Mouse (Mus musculus): ENCODE data around the gene Skap1.
"Not testable (repeated sequence)": the region's sequence is repeated elsewhere in the genome, so short reads cannot be mapped to it uniquely, and the experiment has no call there.

Gene Skap1

GRCm38 (mm10) chr11:96694774-96695173, 230.4 kb downstream of the Skap1 start:
- DNase-seq (ENCODE audit: low read depth, low spot score): no peak

- no peak for DNase-seq (ENCODE audit: low read depth, low spot score)
Observed at GRCm38 (mm10) chr11:96696168-96696727, 231.9 kb downstream of the Skap1 start.

- peak; percentile 95 for DNase-seq (ENCODE audit: low read depth, low spot score)
Observed at GRCm38 (mm10) chr11:96696842-96697455, 232.6 kb downstream of the Skap1 start.

GRCm38 (mm10) chr11:96697467-96697866, 233.1 kb downstream of the Skap1 start:
- no peak for DNase-seq (ENCODE audit: low read depth, low spot score)

DNA sequence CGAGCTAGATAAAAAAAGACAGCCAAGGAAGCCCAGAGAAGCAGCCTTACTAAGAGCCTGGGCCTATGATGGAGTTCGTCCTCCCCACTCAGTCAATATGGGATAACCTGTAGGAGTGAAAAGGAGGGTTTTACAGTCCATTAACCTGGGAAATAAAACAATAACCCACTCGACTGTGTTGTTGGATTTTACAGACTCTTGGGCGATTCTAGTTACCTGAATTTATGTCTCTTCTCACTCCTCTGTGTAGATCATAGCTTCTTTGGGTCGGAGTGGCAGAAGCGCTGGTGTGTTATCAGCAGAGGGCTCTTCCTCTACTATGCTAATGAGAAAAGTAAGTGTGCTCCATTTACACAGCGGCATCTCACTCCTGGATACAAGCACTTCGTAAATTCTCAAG, 239.4 kb downstream of the Skap1 start:
- no peak for DNase-seq (ENCODE audit: low read depth, low spot score)

GRCm38 (mm10) chr11:96711268-96711667, 246.9 kb downstream of the Skap1 start:
- no peak for DNase-seq (ENCODE audit: low read depth, low spot score)

- DNase-seq (ENCODE audit: low read depth, low spot score): no peak
Observed at GRCm38 (mm10) chr11:96711670-96712069, 247.3 kb downstream of the Skap1 start.

- peak; percentile 95 for DNase-seq (ENCODE audit: low read depth, low spot score)
Observed at GRCm38 (mm10) chr11:96713210-96714005, 249.0 kb downstream of the Skap1 start.

DNA sequence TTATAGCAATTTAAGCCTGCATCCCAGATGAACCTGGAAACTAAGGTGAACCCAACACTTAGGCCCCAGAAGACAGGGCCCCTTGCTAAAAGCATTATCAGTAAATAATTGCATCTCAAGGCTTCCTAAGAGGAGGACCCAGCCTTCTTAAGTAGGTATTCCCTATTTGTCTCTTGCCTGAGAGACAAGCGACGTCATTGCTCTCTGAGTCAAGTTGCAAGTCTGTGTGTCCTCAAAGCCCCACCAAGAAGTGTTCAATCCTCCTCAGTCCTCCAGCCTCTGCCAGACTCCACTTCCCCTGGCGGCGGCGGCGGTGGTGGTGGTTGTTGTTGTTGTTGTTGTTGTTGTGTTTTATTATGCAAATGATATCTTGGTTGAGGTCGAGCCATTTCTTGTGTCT, 249.6 kb downstream of the Skap1 start:
- peak; percentile 58 for DNase-seq (ENCODE audit: low read depth, low spot score)

- not testable (repeated sequence) for DNase-seq (ENCODE audit: low read depth, low spot score)
Observed at GRCm38 (mm10) chr11:96715168-96715567, 250.8 kb downstream of the Skap1 start.

DNA sequence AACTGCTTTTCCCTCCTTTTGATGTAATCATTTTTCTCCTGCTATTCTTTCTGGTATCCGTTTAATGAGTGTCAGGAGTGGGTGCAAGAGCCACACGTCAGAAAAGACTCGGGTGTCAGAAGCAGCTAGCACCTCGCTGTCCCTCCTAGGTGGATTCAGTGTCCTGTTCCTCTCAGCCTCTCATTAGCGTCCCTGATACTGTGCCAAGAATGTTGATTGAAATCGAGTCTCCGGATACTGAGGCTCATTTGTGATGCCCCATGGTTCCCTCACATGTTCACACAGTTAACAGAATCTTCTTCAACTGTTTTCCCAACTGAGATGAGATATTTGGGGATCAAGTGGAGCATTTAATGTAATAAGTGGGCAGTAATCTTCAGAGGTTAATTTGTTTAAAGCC, 254.2 kb downstream of the Skap1 start:
- DNase-seq (ENCODE audit: low read depth, low spot score): no peak

DNA sequence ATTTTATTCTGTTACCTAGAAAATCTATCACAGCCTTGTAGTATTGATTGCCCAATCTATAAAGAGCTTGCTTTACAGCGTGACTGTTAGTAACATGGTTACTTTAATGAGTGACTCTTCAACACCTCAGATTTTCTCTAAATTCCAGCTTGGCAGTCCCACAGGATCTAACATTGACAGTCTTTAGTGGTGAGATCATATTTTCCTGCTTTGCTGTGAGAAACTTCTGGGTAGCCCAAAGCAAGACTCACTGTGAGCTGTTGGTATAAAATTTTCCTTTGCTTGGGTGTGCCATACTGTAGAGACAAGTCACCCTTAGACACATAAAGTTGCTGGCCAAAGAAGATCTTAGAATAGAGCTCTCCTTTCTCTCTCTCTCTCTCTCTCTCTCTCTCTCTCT, 261.4 kb downstream of the Skap1 start:
- DNase-seq (ENCODE audit: low read depth, low spot score): no peak

DNA sequence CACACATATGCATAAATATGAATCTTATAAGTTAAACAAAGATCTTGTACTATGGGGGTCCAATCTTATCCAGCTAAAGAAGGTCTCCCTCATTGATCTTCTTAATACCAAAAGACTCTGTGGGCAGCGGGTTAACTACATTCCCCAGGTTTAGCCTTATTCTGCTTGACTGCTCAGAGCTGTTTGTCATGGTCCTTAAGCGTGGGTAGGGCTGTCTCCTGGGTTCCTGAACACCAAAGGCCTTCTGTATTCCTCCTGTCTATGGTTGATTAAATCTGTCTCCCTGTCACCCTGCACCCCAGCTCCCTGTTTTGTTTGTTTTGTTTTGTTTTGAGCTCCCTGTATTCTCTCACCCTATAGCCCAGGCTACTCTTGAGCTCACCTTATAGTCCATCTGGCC, 264.2 kb downstream of the Skap1 start:
- no peak for DNase-seq (ENCODE audit: low read depth, low spot score)

DNA sequence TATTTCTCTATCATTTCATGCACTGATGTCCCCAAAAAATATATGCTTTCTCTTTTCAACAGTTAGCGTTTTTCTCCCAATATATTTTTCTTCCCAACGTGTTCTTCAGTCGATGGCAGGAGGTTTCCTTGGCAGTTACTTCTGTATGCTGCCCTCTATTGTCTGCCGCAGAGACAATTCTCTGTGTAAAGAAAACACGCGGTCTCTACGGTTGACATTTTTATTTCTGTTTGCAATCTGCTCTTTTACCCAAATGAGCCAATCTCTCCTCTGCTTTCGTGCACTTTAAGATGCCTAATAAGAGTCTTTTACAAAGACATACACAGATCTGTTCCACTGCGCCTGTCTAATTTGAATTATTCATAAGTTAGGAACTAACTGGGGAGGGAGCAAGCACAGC, 265.1 kb downstream of the Skap1 start:
- DNase-seq (ENCODE audit: low read depth, low spot score): no peak

GRCm38 (mm10) chr11:96730327-96730726, 265.9 kb downstream of the Skap1 start:
- no peak for DNase-seq (ENCODE audit: low read depth, low spot score)

GRCm38 (mm10) chr11:96732657-96733056, 268.3 kb downstream of the Skap1 start:
- DNase-seq (ENCODE audit: low read depth, low spot score): no peak

- peak; percentile 87 for DNase-seq (ENCODE audit: low read depth, low spot score)
Observed at GRCm38 (mm10) chr11:96735908-96736307, 271.5 kb downstream of the Skap1 start.

DNA sequence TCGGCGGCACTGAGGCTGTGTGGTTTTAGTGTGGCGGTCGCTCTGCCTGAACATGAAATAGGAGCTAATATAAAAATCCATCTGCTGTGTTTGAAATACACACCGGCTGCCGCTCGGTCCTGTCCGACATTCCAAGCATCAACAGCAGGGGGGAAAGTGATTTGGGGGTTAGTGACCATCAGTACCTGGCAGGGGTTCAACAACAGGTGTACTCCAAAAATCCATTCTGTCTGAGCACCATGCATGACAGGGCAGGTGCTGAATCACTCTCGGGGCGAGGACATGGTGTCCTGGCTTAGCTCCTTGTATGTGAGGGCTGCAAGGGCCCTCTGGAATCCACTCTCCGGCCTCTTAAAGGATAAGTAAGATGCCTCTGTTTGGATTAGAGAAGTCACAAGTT, 272.0 kb downstream of the Skap1 start:
- peak; percentile 25 for DNase-seq (ENCODE audit: low read depth, low spot score)

DNA sequence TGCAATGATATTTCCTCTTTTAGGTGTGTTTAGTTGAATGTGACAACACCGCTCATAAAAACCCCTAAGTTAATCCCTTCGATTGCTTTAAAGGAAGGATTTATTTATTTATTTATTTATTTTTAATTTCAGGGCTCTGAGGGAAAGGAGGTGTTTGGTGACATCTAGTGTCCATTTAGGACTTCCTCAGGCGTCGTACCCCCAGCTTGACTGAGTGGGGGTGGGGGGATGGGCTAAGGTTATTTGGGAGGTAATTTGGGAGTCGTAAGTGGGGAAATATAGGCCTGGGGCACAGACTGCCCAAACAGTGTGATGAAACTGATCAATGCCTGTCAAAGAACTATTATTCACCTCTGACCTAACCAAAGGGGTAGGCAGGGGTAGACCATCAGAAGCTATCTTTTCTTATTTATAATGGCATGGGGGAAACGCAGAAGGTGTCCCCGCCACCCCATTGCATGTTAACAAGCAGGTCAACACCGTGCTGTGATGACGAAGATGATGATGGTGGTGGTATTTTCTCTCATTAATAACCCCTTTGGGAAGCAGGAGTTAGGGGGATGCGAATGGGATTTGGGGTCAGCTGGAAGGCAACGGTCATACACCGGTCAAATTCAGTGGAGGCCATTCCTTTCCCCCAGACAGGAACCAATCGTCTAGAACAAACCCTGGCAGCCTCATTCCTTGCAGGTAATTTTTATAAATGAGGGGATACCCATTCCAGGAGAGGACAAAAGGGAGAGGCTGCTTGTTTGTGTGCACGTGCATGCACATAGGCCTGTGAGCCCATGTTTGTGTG, 273.5 kb downstream of the Skap1 start:
- no peak for DNase-seq (ENCODE audit: low read depth, low spot score)

DNA sequence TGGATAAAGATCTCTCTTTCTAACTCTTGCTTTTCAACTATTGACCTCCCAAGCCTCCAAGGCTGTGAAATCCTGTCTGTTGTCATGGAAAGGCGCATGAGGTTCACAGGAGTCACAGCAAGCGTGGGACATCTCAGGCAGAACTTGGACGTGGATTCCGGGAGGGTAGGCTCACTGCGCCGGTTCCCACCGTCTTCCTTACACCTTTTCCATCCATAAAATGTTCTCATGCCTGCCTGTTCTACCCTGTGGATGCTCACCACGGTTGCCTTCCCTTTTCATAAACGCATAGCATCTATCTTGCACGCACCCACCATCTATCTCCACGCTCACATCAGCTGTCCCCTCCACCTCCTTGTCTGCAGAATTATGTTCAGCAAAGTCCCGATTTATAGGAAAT, 276.4 kb downstream of the Skap1 start:
- DNase-seq (ENCODE audit: low read depth, low spot score): no peak

DNA sequence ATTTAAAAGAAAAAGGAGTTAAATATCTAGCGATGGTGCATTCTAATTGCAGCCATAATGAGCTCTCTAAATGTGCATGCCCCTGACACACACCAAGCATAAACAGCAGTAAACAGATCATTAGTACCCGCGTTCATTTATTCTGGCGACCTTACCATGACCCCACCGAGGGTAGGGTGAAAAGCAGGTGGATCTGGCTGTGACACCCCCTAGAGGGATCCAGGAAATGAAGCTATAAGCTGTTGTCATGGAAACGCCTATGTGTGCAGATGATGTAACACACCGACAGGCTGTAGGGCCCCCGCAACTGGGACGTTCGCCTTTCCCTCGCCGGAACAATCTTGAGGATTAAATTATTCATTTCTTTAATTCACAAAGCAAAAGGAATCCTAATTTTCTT, 277.6 kb downstream of the Skap1 start:
- no peak for DNase-seq (ENCODE audit: low read depth, low spot score)

DNA sequence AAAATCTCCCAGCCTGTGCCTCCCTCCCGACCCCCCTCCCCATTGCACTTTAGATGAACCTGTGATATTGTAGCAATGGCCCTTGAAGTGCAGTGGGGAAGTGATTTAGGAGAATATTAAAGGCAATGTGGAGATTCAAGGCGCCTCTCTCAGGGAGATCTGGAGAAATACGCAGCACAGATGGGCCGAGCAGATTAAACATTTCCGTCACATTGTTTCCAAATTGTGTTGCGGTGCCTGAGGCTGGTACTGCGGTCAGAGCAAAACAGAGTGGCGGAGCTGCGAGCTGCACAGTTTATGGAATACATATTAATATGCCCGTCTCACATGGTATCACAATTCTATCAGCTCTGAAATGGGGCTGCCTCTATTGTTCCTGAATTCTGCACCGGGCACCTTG, 278.6 kb downstream of the Skap1 start:
- DNase-seq (ENCODE audit: low read depth, low spot score): no peak
